Mouse (Mus musculus) midbrain, embryonic 11.5 days (tissue): ENCODE data around the gene Acsf2. TPM values are rescaled to one million over a fixed set of nuclear protein-coding genes. Genes with fewer than 3 reads are reported as not detected.
A peak's percentile ranks its signal among the peaks of the same experiment; 100 is the strongest.
"Not testable (repeated sequence)": the region's sequence is repeated elsewhere in the genome, so short reads cannot be mapped to it uniquely, and the experiment has no call there.

Experiments used
- ATAC-seq: fragments of 200-750 bp; cut with Nextera tagmentation; 2 replicates; pipeline ENCODE4 v1.8.0; 2017; ENCODE audit warnings: moderate TSS enrichment, moderate library complexity; ENCODE audit not compliant: low FRiP score
- DNase-seq: peaks from one replicate; pipeline ENCODE4 v3.0.0; 2015; ENCODE audit warnings: low spot score; ENCODE audit errors: missing footprints
- H3K27ac ChIP-seq: fragments of 300-500 bp; sonication (generic); 2 replicates; pipeline ENCODE4 v1.5.1; 2014; ENCODE audit warnings: low read depth, low read length
- H3K27me3 ChIP-seq: fragments of 300-500 bp; sonication (generic); 2 replicates; pipeline ENCODE4 v1.6.1; 2014; ENCODE audit warnings: mild to moderate bottlenecking, low read length, moderate library complexity, mixed read lengths; ENCODE audit not compliant: control insufficient read depth, insufficient read depth
- H3K36me3 ChIP-seq: fragments of 300-500 bp; sonication (generic); 2 replicates; pipeline ENCODE4 v1.6.1; 2014; ENCODE audit warnings: mild to moderate bottlenecking, low read length, moderate library complexity, mixed read lengths; ENCODE audit not compliant: control insufficient read depth, insufficient read depth
- H3K4me1 ChIP-seq: fragments of 300-500 bp; sonication (generic); 2 replicates; pipeline ENCODE4 v1.6.1; 2014; ENCODE audit warnings: low read length; ENCODE audit not compliant: control insufficient read depth, insufficient read depth
- H3K4me2 ChIP-seq: fragments of 300-500 bp; sonication (generic); 2 replicates; pipeline ENCODE4 v1.6.1; 2014; ENCODE audit warnings: mild to moderate bottlenecking, moderate library complexity
- H3K4me3 ChIP-seq: fragments of 300-500 bp; sonication (generic); 2 replicates; pipeline ENCODE4 v1.5.1; 2014; ENCODE audit warnings: low read depth, low read length
- H3K9ac ChIP-seq: fragments of 300-500 bp; sonication (generic); 2 replicates; pipeline ENCODE4 v1.6.1; 2014; ENCODE audit warnings: low read length
- H3K9me3 ChIP-seq: fragments of 300-500 bp; sonication (generic); 2 replicates; pipeline ENCODE4 v1.6.1; 2016; ENCODE audit warnings: low read length; ENCODE audit not compliant: control insufficient read depth
- WGBS: fragments of 180-500 bp; shearing (Covaris S2); extraction: QIAGEN DNeasy Blood & Tissue Kit; methylation state at CpG from one replicate; pipeline ENCODE4 v1.1.7; 2014; 5-methylcytosine and 5-hydroxymethylcytosine counted together
- polyA plus RNA-seq: library from polyadenylated mRNA; unstranded; fragments of >200 nt; fragmentation: Nextera tagmentation; extraction: Ambion mirVana; gene quantifications from 2 replicates; pipeline ENCODE4 v1.2.1, GENCODE M21; 2014

Acsf2 gene
- 4.9 TPM in 2 replicates for polyA plus RNA-seq

DNA sequence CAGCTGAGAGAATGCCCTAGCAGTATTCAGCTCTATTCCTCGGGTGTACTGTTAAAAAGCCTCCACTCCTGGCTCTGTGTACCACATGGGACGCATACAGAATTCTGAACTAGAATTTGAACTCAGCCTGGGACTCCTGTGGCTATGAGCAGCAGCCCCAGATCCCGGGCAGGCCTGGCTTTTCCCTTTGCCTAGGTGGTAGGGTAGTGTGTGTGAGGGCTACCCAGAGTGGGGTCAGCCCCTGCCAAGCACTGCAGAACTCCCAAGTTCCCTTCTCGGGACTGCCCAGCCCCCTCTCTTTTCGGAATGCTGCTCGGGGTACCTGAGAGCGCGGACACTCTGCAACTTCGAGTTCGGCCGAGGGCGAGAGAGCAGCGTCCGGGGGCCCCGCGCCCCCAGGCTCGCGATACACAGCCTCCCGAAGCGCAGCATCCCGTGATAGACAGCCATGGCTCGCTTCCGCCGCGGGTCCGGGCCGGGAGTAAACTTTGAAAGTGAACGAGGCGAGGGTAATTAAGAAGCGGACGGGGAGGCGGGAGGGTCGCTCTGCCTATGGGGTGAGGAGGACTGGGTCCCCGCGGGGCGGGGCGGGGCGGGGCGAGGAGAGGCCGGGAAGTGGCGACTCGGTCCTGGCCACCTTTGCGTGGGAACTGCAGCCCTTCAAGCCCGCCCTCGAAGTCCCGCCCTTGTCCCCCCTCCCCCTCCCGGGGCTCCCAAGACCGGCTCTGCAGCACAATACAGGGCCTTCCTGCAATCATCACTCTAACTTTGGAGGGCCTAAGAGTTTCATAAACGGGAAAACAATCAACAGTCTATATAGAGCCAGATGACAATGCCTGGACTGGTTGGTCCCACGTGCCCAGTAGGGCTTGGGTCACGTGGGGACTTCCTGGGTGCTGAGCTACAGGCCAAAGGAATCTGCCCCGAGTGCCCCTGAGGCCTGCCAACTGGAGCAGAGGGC is at the start of gene Acsf2:
Acsf2 (minus strand) TSS at position 551 of the 961 bp plus-strand sequence.
- H3K9me3 ChIP-seq, result no peaks in the 10 kb centered on the region

DNA sequence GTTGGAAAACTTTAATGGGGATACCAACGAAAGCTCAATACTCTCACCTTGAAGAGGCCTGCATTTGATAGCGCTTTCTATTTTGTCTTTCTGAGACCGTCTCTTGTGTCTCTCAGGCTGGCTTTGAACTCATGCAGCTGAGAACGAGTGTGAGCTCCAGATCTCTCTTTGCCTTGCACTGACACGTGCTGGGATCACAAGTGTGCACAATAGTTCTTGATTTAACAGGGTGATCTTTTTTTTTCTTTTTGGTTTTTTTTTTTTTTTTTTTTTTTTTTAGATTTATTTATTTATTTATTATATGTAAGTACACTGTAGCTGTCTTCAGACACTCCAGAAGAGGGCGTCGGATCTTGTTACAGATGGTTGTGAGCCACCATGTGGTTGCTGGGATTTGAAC is 49.6 kb upstream of the Acsf2 start:
- H3K27me3 ChIP-seq, H3K9me3 ChIP-seq, H3K4me3 ChIP-seq, H3K4me1 ChIP-seq, H3K4me2 ChIP-seq, H3K27ac ChIP-seq, ATAC-seq, H3K9ac ChIP-seq, DNase-seq: not testable (repeated sequence)
- 97% methylated on average over 5 of the region's 7 CpGs for WGBS
- peaks cover 12% of the 10 kb centered on the region for H3K36me3 ChIP-seq

More for the DNA sequence above, at the start of gene Acsf2:
- peak within 1 kb of the TSS; percentile 56 for H3K9ac ChIP-seq
- ATAC-seq, result peak; percentile 96
- no peak within 1 kb of the TSS for H3K27ac ChIP-seq
- H3K4me1 ChIP-seq, result no peaks in the 10 kb centered on the region
- H3K36me3 ChIP-seq, result no peaks in the 10 kb centered on the region
- no peaks in the 10 kb centered on the region for H3K27me3 ChIP-seq
- H3K4me2 ChIP-seq, result peak within 1 kb of the TSS; percentile 56
- WGBS, result 2% methylated on average over 51 of the region's 52 CpGs
- peak within 1 kb of the TSS; percentile 39 for H3K4me3 ChIP-seq
- peak; percentile 97 for DNase-seq

DNA sequence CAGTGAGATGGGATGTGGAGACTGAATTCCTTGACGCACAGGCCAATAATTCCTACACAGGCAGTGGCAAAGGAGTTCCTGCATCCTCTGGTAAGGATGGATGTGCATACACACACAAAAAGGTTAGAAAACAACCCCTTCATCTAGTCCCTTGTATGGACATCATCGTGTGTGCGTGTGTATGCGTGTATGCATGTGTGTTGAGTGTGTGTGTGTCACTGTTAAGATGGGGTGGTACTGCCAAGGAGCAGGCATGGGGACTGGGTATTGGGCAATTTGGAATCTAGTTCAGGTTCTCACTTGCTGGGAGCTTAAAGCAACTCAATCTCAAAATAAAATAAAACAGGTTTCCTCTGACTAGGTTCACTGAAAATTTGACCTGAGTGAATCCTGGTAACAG is 44.8 kb upstream of the Acsf2 start:
- no peaks in the 10 kb centered on the region for H3K27me3 ChIP-seq
- H3K4me2 ChIP-seq, result no peak overlapping the region
- ATAC-seq, result no peak
- WGBS, result 96% methylated on average over 4 of the region's 4 CpGs
- no peak overlapping the region for H3K27ac ChIP-seq
- no peak for DNase-seq
- H3K9me3 ChIP-seq, result no peaks in the 10 kb centered on the region
- H3K4me3 ChIP-seq, result no peak overlapping the region
- H3K9ac ChIP-seq, result no peak overlapping the region
- H3K4me1 ChIP-seq, result no peaks in the 10 kb centered on the region
- H3K36me3 ChIP-seq, result peaks cover 34% of the 10 kb centered on the region

DNA sequence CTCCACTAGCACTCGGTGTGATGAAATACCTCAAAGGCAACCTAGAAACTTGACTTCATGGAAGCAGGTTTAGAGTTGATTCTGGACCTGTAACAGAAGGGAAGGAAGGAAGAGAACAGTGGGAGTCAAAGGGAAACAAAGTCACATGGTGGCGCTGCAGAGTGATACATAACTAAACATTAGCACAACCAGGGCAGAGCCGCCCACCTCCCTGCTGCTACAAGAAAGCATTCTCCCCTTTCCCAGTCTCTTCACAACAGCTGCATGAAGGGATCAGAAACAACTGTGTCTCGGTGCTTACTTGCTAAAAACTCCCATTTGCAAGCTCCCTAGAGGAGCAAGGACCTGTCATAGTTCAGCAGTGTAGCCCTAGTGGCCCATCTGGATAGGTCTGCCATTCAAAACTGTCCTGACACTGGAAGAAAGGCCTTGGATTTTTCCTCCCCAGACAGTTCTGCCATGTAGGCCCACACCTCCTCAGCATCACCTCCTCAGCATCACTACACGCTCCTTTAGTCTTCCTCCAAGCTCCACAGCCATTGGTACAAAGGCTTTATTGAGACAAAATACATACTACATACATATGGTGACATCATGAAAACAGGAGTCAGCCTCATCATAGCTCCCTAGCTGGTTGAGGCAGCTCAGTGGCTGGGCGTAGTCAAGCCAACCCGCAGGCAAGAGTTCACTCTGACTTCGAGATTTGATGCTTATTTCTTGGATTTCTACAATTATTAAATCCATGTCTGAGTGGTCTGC is 43.0 kb upstream of the Acsf2 start:
- ATAC-seq (no peak), DNase-seq (no peak)
- H3K36me3 ChIP-seq, result peaks cover 37% of the 10 kb centered on the region
- 94% methylated on average over 8 of the region's 8 CpGs for WGBS
- H3K4me1 ChIP-seq, result no peaks in the 10 kb centered on the region
- no peak overlapping the region for H3K9ac ChIP-seq
- H3K27me3 ChIP-seq, result no peaks in the 10 kb centered on the region
- no peak overlapping the region for H3K4me3 ChIP-seq
- H3K4me2 ChIP-seq, result no peak overlapping the region
- no peak overlapping the region for H3K27ac ChIP-seq
- H3K9me3 ChIP-seq, result no peaks in the 10 kb centered on the region

DNA sequence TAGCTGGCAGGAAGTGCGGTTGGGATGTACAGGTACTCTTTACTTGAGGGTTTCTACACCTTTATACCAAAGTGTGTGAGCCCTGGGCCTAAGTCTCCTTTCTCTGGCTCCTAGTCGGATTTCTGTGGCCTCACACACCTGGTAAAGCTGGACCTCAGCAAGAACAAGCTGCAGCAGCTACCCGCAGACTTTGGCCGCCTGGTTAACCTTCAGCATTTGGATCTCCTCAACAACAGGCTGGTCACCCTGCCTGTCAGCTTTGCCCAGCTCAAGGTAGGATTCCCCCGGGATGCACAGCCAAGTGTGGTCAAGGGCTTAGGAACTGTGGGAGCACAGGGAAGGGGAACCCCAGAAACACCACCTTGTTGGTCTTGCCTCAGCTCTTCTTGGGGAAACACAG is 32.8 kb upstream of the Acsf2 start:
- Histone ChIP-seq H3K4me2 (no peak overlapping the region), H3K9me3 (no peaks in the 10 kb centered on the region), H3K4me3 (no peak overlapping the region), H3K27ac (no peak overlapping the region), H3K9ac (no peak overlapping the region), H3K27me3 (no peaks in the 10 kb centered on the region), H3K4me1 (peaks cover 6% of the 10 kb centered on the region), H3K36me3 (peaks cover 29% of the 10 kb centered on the region)
- 88% methylated on average over 5 of the region's 5 CpGs for WGBS
- ATAC-seq, result no peak
- peak; percentile 72 for DNase-seq

DNA sequence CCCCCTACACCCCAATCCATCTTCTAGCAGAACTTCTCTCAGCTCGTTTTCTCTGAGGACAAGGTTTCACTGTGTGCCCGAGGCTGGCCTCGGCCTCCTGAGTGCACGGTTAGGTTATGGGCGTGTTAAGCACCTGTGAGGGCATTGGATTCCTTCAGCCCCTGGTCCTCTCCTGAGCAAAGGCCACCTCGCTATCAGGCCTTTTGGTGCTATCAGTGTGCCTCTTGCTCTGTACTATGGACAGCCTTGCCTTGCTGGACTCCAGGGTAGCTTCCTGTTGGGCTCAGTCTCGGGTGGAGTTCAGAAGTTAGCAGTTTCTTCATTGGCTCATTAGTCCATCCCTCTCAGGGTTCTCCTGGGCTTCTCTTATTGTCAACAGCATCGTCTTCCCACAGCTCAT is 31.3 kb upstream of the Acsf2 start:
- no peak overlapping the region for H3K4me3 ChIP-seq
- H3K27me3 ChIP-seq, result no peaks in the 10 kb centered on the region
- H3K9me3 ChIP-seq, result no peaks in the 10 kb centered on the region
- H3K9ac ChIP-seq, result no peak overlapping the region
- H3K4me1 ChIP-seq, result peaks cover 6% of the 10 kb centered on the region
- no peak overlapping the region for H3K27ac ChIP-seq
- ATAC-seq (no peak), DNase-seq (no peak)
- H3K4me2 ChIP-seq, result no peak overlapping the region
- peaks cover 21% of the 10 kb centered on the region for H3K36me3 ChIP-seq
- 89% methylated on average over 8 of the region's 8 CpGs for WGBS

DNA sequence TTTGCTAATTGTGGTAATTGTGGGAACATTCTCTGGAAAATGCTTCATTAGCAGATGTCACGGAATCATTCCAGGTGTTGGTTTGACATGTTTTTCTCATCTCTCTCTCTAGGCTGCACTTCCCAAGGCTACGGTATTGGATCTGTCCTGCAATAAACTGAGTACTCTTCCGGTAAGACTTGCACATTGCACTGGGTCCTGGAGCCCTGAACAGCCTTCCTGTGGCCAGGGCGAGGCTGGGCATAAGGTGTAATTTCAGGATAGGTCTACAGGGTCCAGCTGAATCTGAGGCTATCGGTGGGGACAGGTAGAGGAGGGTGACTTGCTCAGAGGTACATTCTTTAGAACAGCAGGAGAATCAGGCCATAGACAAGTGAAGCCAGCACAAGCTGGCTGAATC is 30.3 kb upstream of the Acsf2 start:
- Histone ChIP-seq H3K36me3 (peaks cover 20% of the 10 kb centered on the region), H3K4me3 (no peak overlapping the region), H3K9ac (no peak overlapping the region), H3K27me3 (no peaks in the 10 kb centered on the region), H3K9me3 (no peaks in the 10 kb centered on the region), H3K27ac (no peak overlapping the region), H3K4me2 (no peak overlapping the region), H3K4me1 (peaks cover 6% of the 10 kb centered on the region)
- DNase-seq (peak; percentile 76), ATAC-seq (no peak)
- WGBS, result 96% methylated on average over 5 of the region's 5 CpGs

DNA sequence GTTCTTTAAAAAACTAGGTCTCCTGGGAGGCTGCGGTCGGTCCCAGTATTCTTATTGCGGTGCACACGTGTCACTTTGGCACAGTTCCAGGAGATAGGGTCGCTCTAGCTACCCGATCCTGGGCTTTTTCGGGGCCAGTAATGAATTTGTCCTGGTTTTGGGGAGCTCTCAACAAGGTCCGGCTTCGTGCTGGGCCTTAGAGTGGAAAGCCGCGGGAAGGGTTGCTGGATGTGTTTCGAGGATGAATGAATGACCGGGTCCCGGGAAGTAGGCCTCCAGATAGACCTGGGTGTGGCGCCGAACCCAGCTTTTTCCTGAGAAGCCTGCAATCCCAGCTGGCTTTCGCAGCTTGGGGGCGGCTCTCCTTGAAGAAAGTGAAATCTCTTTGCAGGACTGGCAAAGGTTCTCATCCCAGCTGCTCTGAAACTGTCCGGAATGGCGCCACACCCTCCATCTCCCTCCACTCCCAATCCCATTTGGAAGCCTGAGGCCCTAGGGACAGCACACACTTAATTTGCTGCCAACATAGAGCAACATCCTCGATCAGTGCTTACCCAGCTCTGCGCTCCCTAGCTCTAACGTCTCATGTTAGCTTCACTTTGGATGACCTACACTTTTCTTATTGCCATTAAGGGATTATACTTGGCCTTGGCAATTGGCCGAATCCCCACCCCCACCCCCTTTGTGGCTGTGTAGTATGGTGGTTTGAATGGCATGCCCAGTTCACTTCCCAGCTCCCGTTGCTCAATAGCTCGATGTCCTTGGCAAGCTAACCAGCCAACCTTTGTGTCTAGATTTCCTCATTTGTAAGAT is 28.7 kb upstream of the Acsf2 start:
- DNase-seq (peak; percentile 92), ATAC-seq (no peak)
- H3K9ac ChIP-seq, result peak overlapping the region; percentile 80

More for the DNA sequence above, 28.7 kb upstream of the Acsf2 start:
- Histone ChIP-seq H3K4me2 (peak overlapping the region; percentile 81), H3K4me1 (peaks cover 6% of the 10 kb centered on the region), H3K9me3 (no peaks in the 10 kb centered on the region), H3K36me3 (peaks cover 14% of the 10 kb centered on the region; the same call in 1 of the 2 replicates), H3K4me3 (peak overlapping the region; percentile 77), H3K27me3 (no peaks in the 10 kb centered on the region), H3K27ac (no peak overlapping the region)
- 19% methylated on average over 26 of the region's 26 CpGs for WGBS
